Mouse (Mus musculus): ENCODE data around the gene Upk3bl.
"Not testable (repeated sequence)": the region's sequence is repeated elsewhere in the genome, so short reads cannot be mapped to it uniquely, and the experiment has no call there.

Upk3bl gene

GRCm38 (mm10) chr5:136084891-136085651, 30.8 kb downstream of the Upk3bl start:
- DNase-seq (ENCODE audit: low spot score) = peak; percentile 15

DNA sequence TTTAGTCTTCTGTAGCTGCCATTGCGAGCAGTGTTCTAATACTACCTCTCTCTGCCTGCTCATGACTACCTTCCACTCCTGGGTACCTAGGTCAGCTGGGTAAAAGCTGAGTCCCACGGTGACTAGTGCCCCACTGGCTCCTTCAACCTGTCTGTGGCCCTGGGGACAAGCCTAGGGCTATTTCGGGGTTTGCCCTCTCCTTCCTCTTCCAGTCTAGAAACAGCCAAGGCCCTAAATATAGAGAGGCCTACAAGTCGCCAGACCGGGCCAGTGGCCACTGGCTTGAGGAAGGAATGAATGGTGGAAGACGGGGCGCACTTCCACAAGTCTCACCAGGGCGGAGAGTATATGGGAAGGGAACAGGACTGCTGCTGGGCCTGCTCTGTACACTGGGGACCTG, 32.0 kb downstream of the Upk3bl start:
- DNase-seq (ENCODE audit: low spot score) = no peak

- DNase-seq (ENCODE audit: low spot score) = no peak
Measured at GRCm38 (mm10) chr5:136088821-136089575, 34.7 kb downstream of the Upk3bl start.

DNA sequence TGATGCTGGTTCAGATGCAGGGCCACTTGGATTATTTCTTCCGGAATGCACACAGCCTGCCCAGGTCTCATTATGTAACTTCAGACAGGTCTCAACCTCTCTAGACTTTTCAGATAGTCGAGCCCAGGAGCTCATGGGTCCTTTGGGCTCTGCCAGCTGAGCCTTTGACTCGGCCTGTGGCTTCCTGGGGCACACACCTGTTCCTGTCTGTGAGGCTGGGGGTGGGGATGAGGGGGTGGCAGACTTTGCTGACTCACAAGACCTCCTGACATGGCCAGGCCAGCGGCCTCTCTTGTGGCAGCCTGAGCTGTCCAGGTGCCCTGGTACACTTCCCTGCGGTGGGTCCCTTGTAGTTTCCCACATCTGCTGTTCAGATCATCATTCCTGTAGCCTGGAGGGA, 37.6 kb downstream of the Upk3bl start:
- DNase-seq (ENCODE audit: low spot score) = no peak

DNA sequence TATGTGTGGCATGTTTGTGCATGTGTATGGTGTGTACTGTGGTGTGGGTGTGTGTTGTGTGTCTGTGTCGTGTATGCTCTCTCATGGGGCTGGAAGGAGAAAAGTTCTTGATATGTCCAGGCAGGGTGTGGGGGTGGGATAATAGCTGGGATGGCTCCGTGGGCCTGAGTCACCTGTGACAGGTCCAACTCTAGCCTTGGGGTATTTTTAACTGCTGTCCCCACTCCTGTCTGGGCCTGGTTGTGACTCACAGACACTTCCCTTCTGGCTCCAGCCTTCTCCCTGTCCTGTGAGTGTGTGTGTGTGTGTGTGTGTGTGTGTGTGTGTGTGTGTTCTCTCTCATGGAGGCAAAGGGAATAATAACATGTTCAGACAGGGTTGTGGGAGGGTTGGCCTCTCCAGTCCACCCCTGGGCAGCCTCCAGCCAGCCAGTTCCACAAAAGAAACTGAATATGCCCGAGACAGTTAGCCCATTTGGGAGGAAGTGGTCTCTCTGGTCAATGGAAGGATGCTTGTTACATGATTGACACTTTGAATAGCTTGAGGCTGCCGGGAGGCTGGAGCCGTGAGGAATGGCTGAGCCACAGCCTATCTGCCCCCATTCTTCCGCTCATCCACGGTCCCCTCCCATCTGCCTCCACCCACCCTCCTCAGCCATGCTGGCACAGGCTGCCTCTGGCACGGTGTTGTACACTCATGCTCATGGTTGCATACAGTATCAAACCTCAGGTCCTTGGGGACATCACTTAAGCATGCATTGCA, 40.1 kb downstream of the Upk3bl start:
- DNase-seq (ENCODE audit: low spot score) = no peak

GRCm38 (mm10) chr5:136095089-136095488, 40.8 kb downstream of the Upk3bl start:
- DNase-seq (ENCODE audit: low spot score) = no peak

- no peak for DNase-seq (ENCODE audit: low spot score)
Measured at GRCm38 (mm10) chr5:136098536-136098935, 44.2 kb downstream of the Upk3bl start.

GRCm38 (mm10) chr5:136102099-136102820, 48.0 kb downstream of the Upk3bl start:
- peak; percentile 41 for DNase-seq (ENCODE audit: low spot score)

DNA sequence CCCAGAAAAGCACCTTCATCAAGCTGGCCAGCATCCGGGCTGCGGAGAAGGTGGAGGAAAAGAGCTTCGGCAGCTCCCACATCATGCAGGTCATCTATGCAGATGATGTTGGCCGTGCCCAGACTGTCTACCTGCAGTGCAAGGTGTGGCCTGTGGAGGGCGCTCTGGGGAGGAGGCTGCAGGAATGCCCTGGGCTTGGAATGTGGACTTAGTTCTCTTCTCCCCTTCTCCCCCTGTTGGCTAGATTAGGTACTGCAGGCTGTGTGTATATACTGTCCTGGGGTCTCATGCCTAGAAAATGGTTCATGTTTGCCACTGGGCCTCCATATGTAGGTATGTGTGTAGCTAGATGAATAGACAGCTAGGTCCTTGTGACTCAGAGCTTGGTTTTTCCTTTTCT, 50.2 kb downstream of the Upk3bl start:
- no peak for DNase-seq (ENCODE audit: low spot score)

- DNase-seq (ENCODE audit: low spot score) = no peak
Measured at GRCm38 (mm10) chr5:136108486-136108885, 54.2 kb downstream of the Upk3bl start.

DNA sequence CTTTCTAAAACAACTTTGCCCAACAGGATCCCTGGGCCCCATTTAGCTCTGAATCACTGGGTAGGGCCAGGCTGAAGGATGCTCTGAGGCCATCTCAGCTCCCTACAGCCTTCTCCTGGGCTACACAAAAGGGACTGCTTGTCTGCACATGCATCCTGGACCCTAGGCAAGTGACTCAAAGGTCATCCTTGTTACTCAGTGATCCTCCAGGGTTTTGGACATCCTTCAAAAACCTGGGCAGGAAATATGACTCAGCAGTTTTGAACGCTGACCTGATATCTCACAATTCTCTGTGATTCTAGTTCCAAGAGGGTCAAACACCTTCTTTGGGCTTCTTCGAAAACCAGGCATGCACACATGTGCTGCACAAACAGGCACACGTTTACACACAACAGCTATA, 54.8 kb downstream of the Upk3bl start:
- no peak for DNase-seq (ENCODE audit: low spot score)

- not testable (repeated sequence) for DNase-seq (ENCODE audit: low spot score)
Measured at GRCm38 (mm10) chr5:136113546-136113945, 59.3 kb downstream of the Upk3bl start.

Measured in ovary, postnatal 14 days (tissue).